Mouse (Mus musculus) midbrain, embryonic 11.5 days (tissue): ENCODE measurements at regions not wholly inside any gene's neighbourhood (a gene's known extent, or its start where the extent isn't known, plus 50 kb on each side); places are given as distances from the start of the nearest gene placed in this dataset.

ENCODE experiments used
- ATAC-seq: fragments of 200-750 bp; cut with Nextera tagmentation; 2 replicates; pipeline ENCODE4 v1.8.0; 2017; ENCODE audit warnings: moderate TSS enrichment, moderate library complexity; ENCODE audit not compliant: low FRiP score
- DNase-seq: peaks from one replicate; pipeline ENCODE4 v3.0.0; 2015; ENCODE audit warnings: low spot score; ENCODE audit errors: missing footprints
- H3K27ac ChIP-seq: fragments of 300-500 bp; sonication (generic); 2 replicates; pipeline ENCODE4 v1.5.1; 2014; ENCODE audit warnings: low read depth, low read length
- H3K27me3 ChIP-seq: fragments of 300-500 bp; sonication (generic); 2 replicates; pipeline ENCODE4 v1.6.1; 2014; ENCODE audit warnings: mild to moderate bottlenecking, low read length, moderate library complexity, mixed read lengths; ENCODE audit not compliant: control insufficient read depth, insufficient read depth
- H3K36me3 ChIP-seq: fragments of 300-500 bp; sonication (generic); 2 replicates; pipeline ENCODE4 v1.6.1; 2014; ENCODE audit warnings: mild to moderate bottlenecking, low read length, moderate library complexity, mixed read lengths; ENCODE audit not compliant: control insufficient read depth, insufficient read depth
- H3K4me1 ChIP-seq: fragments of 300-500 bp; sonication (generic); 2 replicates; pipeline ENCODE4 v1.6.1; 2014; ENCODE audit warnings: low read length; ENCODE audit not compliant: control insufficient read depth, insufficient read depth
- H3K4me2 ChIP-seq: fragments of 300-500 bp; sonication (generic); 2 replicates; pipeline ENCODE4 v1.6.1; 2014; ENCODE audit warnings: mild to moderate bottlenecking, moderate library complexity
- H3K4me3 ChIP-seq: fragments of 300-500 bp; sonication (generic); 2 replicates; pipeline ENCODE4 v1.5.1; 2014; ENCODE audit warnings: low read depth, low read length
- H3K9ac ChIP-seq: fragments of 300-500 bp; sonication (generic); 2 replicates; pipeline ENCODE4 v1.6.1; 2014; ENCODE audit warnings: low read length
- H3K9me3 ChIP-seq: fragments of 300-500 bp; sonication (generic); 2 replicates; pipeline ENCODE4 v1.6.1; 2016; ENCODE audit warnings: low read length; ENCODE audit not compliant: control insufficient read depth
- WGBS: fragments of 180-500 bp; shearing (Covaris S2); extraction: QIAGEN DNeasy Blood & Tissue Kit; methylation state at CpG from one replicate; pipeline ENCODE4 v1.1.7; 2014; 5-methylcytosine and 5-hydroxymethylcytosine counted together

DNA sequence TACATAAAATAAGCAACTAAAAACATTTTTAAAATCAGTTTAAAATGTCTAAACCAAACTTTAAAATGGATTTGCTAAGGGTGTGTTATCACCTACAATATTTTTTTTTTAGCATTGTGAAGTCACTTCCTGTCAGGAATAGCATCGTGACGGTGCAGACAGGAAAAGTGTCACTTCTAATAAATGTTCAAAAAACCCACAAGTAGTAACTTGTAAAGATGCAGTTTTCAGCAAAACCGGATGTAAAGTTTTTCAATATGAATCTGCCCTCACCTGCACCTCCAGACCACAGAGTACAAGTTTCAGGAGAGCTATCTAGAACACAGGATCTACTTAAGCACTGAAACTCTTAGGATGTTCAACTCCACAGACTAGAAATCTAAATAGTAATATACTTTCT, 147.1 kb upstream of the Smim15 start:
- whole genome bisulfite sequencing, result 93% methylated on average over 3 of the region's 3 CpGs
- ATAC-seq, result no peak

DNA sequence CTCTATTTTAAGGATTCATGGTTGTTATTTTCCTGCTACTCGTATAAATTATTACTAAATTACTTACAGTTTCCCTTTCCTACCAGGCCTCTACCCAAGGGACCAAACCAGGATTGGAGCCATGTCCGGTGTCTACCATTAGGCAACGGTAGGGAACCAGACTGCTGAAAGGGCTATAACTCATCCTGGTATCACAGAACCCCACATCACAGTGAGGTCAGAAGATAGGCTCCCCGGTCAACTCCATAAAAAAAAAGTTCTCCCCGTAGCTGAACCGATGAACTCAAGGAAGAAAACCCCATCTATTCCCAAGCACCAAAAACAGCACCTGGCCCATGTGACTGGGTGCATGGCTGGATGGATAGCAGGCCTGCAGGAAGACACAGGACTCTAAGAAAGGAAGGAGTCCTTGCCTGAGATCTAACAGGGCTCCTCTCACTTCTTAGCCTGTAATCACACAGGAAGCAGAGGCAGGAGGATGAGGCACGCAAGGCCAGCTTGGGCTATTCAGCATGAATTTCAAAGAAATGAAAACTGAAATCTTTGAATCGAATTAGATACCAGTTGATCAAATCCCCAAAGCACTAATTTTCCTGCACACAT, 150.6 kb upstream of the Smim15 start:
- Histone ChIP-seq H3K4me2 (no peak overlapping the region), H3K9ac (no peak overlapping the region), H3K27ac (no peak overlapping the region), H3K9me3 (no peaks in the 10 kb centered on the region), H3K27me3 (peaks cover 4% of the 10 kb centered on the region; the same call in 1 of the 2 replicates), H3K36me3 (no peaks in the 10 kb centered on the region), H3K4me1 (peaks cover 9% of the 10 kb centered on the region; the same call in 1 of the 2 replicates), H3K4me3 (no peak overlapping the region)
- 92% methylated on average over 8 of the region's 8 CpGs for WGBS
- DNase-seq (no peak), ATAC-seq (no peak)

More for the DNA sequence above, 147.1 kb upstream of the Smim15 start:
- no peak for DNase-seq
- Histone ChIP-seq H3K4me3 (no peak overlapping the region), H3K4me2 (no peak overlapping the region), H3K9ac (no peak overlapping the region), H3K27ac (no peak overlapping the region), H3K4me1 (peaks cover 3% of the 10 kb centered on the region; the same call in 1 of the 2 replicates), H3K9me3 (no peaks in the 10 kb centered on the region), H3K27me3 (peaks cover 4% of the 10 kb centered on the region; the same call in 1 of the 2 replicates), H3K36me3 (no peaks in the 10 kb centered on the region)

DNA sequence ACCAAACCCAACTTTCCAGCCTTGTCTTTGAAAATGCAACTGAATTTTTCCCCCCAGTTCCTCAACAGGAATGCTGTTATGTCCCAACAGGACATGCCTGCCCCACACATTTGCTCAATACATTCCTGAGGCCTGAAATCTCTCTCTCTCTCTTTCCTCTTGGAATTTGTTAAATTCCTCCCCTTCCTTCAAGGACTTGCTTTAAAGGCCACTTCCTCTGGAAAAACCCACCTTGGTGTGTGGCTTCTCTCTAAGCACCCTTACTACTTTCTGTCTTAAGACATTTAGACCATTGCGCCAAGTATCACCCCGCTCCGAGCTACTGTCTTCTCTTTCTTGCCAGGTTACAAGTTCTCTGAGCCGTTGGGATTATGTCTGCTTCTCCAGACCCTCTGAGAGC, 151.2 kb upstream of the Smim15 start:
- Histone ChIP-seq H3K4me1 (peaks cover 9% of the 10 kb centered on the region; the same call in 1 of the 2 replicates), H3K27ac (no peak overlapping the region), H3K36me3 (no peaks in the 10 kb centered on the region), H3K27me3 (peaks cover 4% of the 10 kb centered on the region; the same call in 1 of the 2 replicates), H3K9me3 (no peaks in the 10 kb centered on the region), H3K9ac (no peak overlapping the region), H3K4me3 (no peak overlapping the region), H3K4me2 (no peak overlapping the region)
- no peak for DNase-seq
- WGBS, result 87% methylated on average over 4 of the region's 4 CpGs
- no peak for ATAC-seq

DNA sequence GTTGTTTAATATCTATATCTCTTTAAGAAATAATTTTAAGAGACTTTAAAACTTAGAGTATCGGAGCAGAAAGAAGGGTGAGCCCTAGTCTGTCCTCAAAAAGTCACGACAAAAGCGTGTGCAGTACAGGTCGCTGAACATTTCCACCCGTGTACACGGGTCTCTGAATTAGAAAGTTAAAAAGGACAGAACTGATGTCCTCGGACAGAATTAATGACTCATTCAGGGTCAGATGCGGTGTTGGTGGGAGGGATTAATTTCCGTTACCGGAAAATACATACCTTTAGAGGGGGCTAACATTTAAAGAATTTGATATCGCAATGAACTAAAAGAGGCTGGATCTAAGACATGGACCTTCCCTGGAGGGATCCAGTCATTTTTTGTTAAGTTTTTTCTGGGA, 152.3 kb upstream of the Smim15 start:
- Histone ChIP-seq H3K9ac (peak overlapping the region; percentile 90), H3K9me3 (no peaks in the 10 kb centered on the region), H3K27ac (no peak overlapping the region), H3K4me1 (peaks cover 14% of the 10 kb centered on the region), H3K27me3 (peaks cover 4% of the 10 kb centered on the region; the same call in 1 of the 2 replicates), H3K4me3 (peak overlapping the region; percentile 92), H3K36me3 (no peaks in the 10 kb centered on the region), H3K4me2 (peak overlapping the region; percentile 68)
- DNase-seq (no peak), ATAC-seq (no peak)
- 15% methylated on average over 11 of the region's 11 CpGs for WGBS

DNA sequence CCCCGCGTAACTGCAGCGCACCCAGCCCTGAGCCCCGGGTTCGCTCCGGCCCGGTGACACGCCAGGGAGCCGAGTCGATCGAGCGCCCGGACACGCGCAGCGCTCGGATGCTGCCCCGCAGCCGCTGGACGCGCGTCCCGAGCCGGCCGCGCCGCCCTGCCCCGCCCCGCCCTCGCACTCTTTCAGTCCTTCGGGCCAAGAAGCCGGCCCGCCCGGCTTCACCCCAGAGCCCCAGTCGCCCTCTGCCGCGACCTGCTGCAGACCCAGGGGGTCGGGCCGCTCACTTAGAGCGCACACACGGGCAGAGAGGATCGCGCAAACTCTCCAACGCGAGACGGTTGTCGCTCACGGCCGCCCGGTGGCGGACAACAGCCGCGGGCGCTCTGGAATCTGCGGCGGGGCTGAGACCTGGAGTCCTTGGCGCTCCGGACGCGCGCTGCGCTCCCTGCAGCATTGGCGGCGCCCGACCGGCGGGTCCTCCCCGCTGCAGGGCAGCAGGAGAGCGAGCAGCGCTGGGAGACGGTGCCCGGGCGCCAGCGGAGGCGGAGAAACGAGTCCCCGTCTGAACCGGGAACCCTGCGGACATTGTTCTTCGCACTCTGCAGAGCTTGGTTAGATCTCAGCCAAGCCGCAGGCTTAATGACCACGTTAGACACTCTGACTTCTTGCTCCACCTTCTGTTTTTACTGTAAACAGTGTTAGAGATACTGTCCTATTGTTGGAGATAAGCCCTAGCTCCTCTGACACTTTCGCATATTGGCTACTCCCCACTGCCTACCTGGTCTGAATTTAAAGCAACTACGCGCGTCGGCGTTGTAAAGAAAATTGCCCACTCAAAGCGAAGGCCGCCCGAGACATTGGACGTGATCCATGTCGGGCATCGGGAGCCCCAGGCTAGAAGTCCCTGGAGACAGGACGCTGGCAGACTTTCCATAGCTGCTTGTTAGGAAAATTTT, 153.1 kb upstream of the Smim15 start:
- Histone ChIP-seq H3K4me3 (peak overlapping the region; percentile 92), H3K27me3 (peaks cover 4% of the 10 kb centered on the region; the same call in 1 of the 2 replicates), H3K9me3 (no peaks in the 10 kb centered on the region), H3K4me1 (peaks cover 18% of the 10 kb centered on the region), H3K36me3 (no peaks in the 10 kb centered on the region), H3K4me2 (peak overlapping the region; percentile 68), H3K9ac (peak overlapping the region; percentile 90), H3K27ac (peak overlapping the region; percentile 98)
- DNase-seq (peak; percentile 98), ATAC-seq (peak; percentile 16)
- WGBS, result under 1% methylated on average over 80 of the region's 95 CpGs

DNA sequence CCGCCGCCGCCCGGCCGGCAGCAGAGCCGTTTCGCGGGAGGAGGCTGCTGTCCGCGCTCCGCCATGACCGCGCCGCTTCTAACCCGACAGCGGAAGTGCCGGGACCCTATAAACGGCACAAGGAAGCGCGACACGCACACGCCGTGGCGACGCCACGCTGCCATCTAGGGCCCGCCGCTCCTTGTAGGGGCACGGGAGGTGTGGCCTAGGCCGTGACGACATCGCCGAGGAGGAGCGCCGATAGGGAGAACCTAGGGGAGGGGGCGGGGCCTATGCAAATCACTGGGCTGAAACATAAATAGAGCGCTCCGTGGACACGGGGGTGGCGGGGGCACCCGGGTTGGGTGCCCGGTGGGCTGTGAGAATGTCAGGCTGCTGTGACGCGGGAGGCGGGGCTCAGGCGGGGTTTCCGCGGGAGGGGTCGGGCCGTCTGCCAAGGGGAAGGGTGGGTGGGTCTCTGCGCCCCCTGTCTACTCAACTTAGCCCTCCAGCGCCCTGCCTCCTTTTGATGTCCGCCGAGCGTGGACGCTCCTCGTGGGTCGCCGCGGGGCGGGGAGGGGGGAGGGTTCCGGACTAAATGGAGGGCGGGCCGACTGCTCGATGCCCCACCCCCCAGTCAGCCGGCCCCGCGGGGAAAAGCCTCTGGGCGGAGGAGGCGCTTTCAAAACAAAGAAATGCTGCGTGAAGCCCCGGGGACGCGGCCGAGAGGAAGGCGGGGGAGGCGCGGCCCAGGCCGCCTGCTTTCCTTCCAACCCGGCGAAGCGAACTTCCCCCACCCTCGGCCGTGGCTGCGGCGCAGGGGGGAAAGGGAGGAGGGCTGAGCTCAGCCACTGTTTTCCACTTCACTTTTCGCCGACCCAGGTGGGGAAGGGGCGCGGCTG, 154.0 kb upstream of the Smim15 start:
- Histone ChIP-seq H3K4me1 (peaks cover 18% of the 10 kb centered on the region), H3K27me3 (peaks cover 4% of the 10 kb centered on the region; the same call in 1 of the 2 replicates), H3K9ac (peak overlapping the region; percentile 97), H3K4me2 (peak overlapping the region; percentile 68), H3K4me3 (peak overlapping the region; percentile 92), H3K36me3 (no peaks in the 10 kb centered on the region), H3K27ac (peak overlapping the region; percentile 98), H3K9me3 (no peaks in the 10 kb centered on the region)
- DNase-seq (peak; percentile 100), ATAC-seq (peak; percentile 92)
- under 1% methylated on average over 74 of the region's 90 CpGs for WGBS

DNA sequence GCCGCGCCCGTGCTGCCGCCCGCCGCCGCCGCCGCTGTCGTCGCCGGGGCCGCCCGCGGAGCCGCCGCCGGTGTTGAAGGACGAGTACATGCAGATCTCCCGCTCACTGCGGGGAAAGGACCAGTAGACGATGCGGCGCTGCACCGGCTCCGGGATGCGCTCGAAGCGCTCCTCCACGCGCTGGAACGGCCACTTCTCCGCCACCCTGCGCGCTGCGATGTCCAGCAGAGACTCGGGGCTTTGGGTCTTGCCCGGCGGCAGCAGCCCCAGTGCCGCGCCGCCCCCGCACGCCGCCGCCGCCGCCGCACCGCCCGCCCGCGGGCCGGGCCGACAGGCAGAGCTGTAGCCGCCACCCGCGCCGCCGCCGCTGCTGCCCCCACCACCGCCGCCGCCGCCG, 154.7 kb upstream of the Smim15 start:
- ATAC-seq (no peak; the same call in 1 of the 2 replicates), DNase-seq (peak; percentile 92)
- H3K9ac ChIP-seq, result peak overlapping the region; percentile 97
- peak overlapping the region; percentile 95 for H3K27ac ChIP-seq
- H3K4me3 ChIP-seq, result peak overlapping the region; percentile 92
- H3K9me3 ChIP-seq, result no peaks in the 10 kb centered on the region
- peaks cover 4% of the 10 kb centered on the region; the same call in 1 of the 2 replicates for H3K27me3 ChIP-seq
- H3K4me1 ChIP-seq, result peaks cover 21% of the 10 kb centered on the region
- H3K36me3 ChIP-seq, result no peaks in the 10 kb centered on the region
- peak overlapping the region; percentile 68 for H3K4me2 ChIP-seq
- WGBS, result under 1% methylated on average over 42 of the region's 66 CpGs

DNA sequence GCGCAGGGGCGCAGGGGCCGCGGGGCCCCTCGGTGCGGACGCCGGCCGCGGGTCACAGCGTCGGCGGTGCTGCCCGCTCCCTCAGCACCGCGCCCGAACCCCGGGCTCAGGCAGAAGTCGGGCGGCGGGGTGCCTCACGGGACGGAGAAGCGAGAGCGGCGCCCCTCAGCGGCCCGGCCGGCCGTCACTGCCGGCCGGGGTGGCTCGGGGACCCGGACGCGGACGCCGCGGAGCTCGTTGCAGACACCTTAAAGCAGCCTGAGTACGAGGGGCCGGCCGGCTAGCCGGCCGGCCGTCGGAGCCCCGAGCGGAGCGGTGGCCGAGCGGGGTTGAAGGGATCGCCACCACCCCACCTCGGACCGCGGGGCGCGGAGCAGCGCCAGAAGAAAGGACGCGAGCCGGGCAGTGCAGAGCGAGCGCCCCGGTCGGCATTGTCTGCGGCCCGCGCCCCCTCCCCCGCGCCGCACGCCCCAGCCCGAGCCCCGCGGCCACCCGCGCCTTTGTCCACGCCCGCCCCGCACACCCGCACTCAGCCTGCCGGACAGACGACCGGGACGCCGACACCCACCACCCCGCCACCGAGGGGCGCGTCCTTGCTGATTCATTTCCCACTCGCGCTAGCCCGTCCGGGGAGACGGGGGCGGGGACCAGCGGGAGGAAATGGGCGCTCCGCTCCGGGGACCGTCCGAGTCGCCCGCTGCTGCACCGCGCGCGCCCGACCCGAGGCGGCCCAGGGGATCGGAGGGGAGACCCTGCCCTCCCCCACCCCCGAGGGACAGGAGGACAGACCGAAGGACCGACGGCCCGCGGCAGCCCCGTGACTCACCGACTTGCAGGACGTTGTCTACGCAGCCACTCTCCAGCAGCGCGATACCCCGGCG, 155.4 kb upstream of the Smim15 start:
- no peaks in the 10 kb centered on the region for H3K36me3 ChIP-seq
- H3K27ac ChIP-seq, result peak overlapping the region; percentile 95
- peak overlapping the region; percentile 92 for H3K4me3 ChIP-seq
- H3K9ac ChIP-seq, result peak overlapping the region; percentile 97
- peak; percentile 97 for DNase-seq
- no peaks in the 10 kb centered on the region for H3K9me3 ChIP-seq
- peaks cover 4% of the 10 kb centered on the region; the same call in 1 of the 2 replicates for H3K27me3 ChIP-seq
- peak; percentile 15 for ATAC-seq
- peaks cover 23% of the 10 kb centered on the region for H3K4me1 ChIP-seq
- H3K4me2 ChIP-seq, result peak overlapping the region; percentile 68
- WGBS, result under 1% methylated on average over 114 of the region's 127 CpGs
